Mouse (Mus musculus): ENCODE measurements around the gene Mbtps2.

DNA sequence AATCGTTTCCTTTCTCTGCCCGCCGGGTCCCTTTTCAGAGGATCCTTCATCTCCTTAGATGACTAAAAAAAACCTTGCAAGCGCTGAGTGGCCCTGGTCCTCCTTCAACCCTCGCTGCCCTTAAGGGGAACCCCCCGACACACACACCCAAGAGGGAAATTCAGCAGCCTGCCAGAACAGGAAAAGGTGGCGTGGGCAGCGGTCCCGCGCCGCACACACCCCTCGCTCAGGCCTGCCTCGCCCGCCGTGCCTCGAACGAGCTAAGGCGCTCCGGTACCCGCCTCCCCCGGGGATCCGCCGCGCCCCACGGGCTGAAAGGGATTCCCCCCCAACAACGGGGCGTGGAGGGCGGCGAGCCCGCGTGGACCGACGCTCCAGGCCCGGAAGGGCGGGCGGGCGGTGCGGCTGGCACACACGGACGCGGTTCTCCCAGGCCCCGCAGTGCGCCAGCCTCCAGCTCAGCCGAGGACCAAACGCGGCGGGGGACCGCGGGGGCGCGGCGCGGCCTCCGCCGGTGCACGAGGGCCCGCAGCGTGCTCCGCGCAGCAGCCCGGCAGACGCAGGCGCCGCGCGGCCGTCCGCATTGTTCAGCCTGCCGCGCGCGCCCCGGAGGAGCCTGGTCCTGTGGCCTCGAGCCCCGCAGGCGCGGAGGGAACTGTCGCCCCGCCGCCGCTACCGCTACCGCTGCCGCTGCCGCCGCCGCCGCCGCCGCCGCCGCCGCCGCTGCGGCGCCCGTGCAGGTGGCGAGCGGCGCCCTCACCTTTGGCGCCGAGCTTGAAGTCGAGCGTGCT, 107.2 kb downstream of the Mbtps2 start:
- TF ChIP-seq POLR2A (IDR thresholded peaks at IDR 0.05; ENCODE audit: insufficient read depth, low read depth, low read length), result no peak
- no peak for TF ChIP-seq CTCF (IDR thresholded peaks at IDR 0.05)
